Mouse (Mus musculus): ENCODE data around the gene Ccdc122. TPM values are rescaled to one million over a fixed set of nuclear protein-coding genes. Genes with fewer than 3 reads are reported as not detected.
"Not testable (repeated sequence)": the region's sequence is repeated elsewhere in the genome, so short reads cannot be mapped to it uniquely, and the experiment has no call there.

The Ccdc122 gene
- 5.0 and 5.4 TPM in 2 replicates for total RNA-seq (2015; ENCODE audit: low replicate concordance)
- total RNA-seq (2017; ENCODE audit: low replicate concordance): 1.2 and 6.7 TPM in 2 replicates

GRCm38 (mm10) chr14:77036226-77037046, at the start of gene Ccdc122, which contains the start of gene Lacc1:
TSS of gene Ccdc122 (plus strand) at chr14:77036772.
TSS of gene Lacc1 (minus strand) at chr14:77036904.
- ATAC-seq (replicated peaks; ENCODE audit: low FRiP score, poor library complexity, severe bottlenecking): peak; percentile 78

- not testable (repeated sequence) for ATAC-seq (replicated peaks; ENCODE audit: low FRiP score, poor library complexity, severe bottlenecking)
Observed at GRCm38 (mm10) chr14:76990351-76990750, 46.2 kb upstream of the Ccdc122 start.

GRCm38 (mm10) chr14:77004740-77005139, 31.8 kb upstream of the Ccdc122 start:
- ATAC-seq (replicated peaks; ENCODE audit: low FRiP score, poor library complexity, severe bottlenecking): no peak

DNA sequence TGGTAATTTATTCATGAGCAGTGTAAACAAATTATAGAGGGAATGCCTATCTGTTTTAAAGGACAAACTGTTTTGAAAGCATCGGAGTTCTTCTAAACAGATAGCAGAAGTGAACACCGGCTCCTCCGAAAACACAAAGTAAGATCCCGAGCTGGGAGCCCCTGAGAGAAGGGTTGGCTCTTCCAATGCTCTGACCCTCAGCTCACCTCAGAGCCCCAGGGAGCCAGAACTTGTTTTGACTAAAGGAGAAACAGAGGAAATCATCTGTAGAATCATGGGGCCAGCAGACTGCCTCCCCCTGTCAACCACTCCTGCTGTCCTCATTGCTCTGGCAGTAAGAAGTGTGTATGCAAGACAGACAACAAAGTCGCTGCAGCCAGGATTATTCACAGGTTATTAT, 31.0 kb upstream of the Ccdc122 start:
- ATAC-seq (replicated peaks; ENCODE audit: low FRiP score, poor library complexity, severe bottlenecking): no peak

- no peak for ATAC-seq (replicated peaks; ENCODE audit: low FRiP score, poor library complexity, severe bottlenecking)
Observed at GRCm38 (mm10) chr14:77008238-77008637, 28.3 kb upstream of the Ccdc122 start.

- no peak for ATAC-seq (replicated peaks; ENCODE audit: low FRiP score, poor library complexity, severe bottlenecking)
Observed at GRCm38 (mm10) chr14:77011804-77012203, 24.8 kb upstream of the Ccdc122 start.

DNA sequence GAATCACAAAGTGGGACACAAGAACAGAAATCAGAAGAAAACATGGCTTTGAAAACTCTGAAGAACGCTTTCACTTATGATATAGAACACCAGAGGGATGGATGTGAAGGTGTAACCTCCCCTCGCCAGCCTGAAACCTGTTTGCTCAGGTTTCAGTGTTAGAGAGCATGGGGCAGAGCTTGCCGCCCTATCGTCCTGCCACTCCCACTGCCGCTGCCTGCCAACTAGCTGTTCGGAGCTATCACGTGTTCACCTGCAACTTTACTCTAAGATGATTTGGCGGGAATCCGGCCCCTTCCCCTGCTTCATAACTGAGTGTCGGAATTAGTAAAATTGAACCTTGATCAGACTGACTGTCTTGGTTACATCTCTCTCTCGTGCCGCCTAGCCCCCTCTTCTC, 19.8 kb upstream of the Ccdc122 start:
- not testable (repeated sequence) for ATAC-seq (replicated peaks; ENCODE audit: low FRiP score, poor library complexity, severe bottlenecking)

GRCm38 (mm10) chr14:77017211-77017610, 19.4 kb upstream of the Ccdc122 start:
- no peak for ATAC-seq (replicated peaks; ENCODE audit: low FRiP score, poor library complexity, severe bottlenecking)

- no peak for ATAC-seq (replicated peaks; ENCODE audit: low FRiP score, poor library complexity, severe bottlenecking)
Observed at GRCm38 (mm10) chr14:77024499-77024898, 12.1 kb upstream of the Ccdc122 start.

- no peak for ATAC-seq (replicated peaks; ENCODE audit: low FRiP score, poor library complexity, severe bottlenecking)
Observed at GRCm38 (mm10) chr14:77029319-77030054, 7.1 kb upstream of the Ccdc122 start.

DNA sequence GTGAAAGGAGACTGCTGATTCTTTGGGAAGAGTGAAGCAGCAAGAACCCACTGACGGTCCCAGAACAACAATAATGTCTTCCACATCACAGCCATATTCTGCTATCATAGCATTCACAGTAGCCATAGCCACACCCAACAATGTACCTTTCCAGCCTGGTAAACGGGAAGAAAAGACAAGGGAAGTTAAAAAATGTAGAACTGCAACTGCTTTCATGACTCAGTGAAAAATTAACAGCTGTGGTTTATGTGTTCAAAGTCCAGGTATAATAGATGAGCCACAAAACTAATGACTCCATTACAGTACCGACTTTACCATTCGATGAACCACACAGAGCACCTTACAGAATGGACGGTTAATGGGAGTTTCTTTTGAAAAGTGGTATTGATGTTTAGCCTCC, 5.8 kb upstream of the Ccdc122 start:
- ATAC-seq (replicated peaks; ENCODE audit: low FRiP score, poor library complexity, severe bottlenecking): no peak

DNA sequence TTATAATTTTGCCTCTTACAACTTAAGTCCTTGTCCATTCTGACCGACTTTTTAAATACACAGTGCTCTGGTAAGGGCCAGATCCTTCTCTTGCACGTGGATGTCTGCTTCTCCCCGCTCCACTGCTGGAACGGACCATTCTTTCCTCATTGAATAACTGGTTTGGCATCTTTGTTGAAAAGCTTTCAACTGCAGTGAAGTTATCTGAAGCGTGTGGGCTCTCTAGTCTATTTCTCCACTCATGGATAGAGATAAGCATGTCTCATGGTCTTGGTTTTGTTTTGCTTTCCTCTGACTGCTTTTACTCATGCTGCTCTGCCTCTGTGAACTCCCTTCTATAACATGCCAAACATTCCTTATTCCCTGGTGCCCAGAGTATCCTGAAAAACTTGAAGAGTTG, 4.1 kb upstream of the Ccdc122 start:
- no peak for ATAC-seq (replicated peaks; ENCODE audit: low FRiP score, poor library complexity, severe bottlenecking)

DNA sequence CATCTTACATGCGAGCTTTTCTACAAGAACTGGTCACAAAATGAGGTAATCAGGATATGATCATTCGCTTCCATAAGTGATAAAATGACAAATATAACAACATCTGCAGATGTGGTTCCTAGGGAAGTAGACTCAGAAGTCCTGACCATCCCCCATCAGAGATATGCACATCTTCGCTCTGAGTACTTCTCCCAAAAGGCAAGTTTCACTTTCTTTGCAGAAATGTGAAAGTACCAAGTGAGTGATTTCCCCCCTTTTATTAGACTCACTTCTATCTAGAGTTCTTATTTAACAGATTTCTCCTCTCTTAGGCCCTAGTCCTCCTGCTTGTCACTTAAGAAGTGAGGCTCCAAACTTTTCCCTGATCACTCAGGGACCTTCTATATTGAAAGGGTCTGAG, 3.2 kb upstream of the Ccdc122 start:
- ATAC-seq (replicated peaks; ENCODE audit: low FRiP score, poor library complexity, severe bottlenecking): no peak

DNA sequence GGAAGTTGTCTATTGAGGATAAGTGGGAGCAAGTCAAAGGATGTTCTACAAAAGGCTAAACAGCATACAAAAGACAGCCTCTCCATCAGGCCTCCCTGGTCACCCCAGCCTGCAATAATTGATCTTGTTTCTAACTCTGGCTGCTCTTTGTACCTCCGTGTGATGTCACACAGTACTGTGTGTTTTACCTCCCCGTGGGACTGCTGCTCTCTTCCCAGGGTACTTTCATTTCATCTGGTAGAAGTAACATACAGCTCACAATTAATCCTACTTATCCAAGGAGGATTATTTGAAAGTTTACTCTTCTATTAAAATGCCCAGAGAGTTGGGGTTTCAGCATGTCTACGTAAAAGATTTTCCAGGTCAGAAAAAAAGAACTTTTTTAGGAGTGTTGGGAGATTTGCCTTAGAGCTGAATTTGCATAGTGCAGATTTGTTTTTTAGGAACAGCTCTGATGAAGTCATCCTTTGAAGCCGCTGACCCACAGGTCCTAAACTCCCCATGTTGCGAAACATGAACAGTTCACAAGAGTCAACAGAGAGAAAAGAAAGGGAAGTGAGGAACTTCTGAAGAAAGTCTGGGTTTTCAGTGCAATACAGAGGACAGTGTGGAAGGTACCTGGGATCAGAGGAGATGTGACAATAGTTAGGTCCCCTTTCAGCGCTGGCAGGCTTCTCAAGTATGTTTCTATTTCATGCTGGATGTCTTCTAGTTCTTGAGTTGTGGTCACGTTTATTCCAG, 2.2 kb upstream of the Ccdc122 start:
- ATAC-seq (replicated peaks; ENCODE audit: low FRiP score, poor library complexity, severe bottlenecking): no peak

GRCm38 (mm10) chr14:77034970-77035369, 1.6 kb upstream of the Ccdc122 start:
- no peak for ATAC-seq (replicated peaks; ENCODE audit: low FRiP score, poor library complexity, severe bottlenecking)

GRCm38 (mm10) chr14:77037330-77037729, 758 bp downstream of the Ccdc122 start:
- ATAC-seq (replicated peaks; ENCODE audit: low FRiP score, poor library complexity, severe bottlenecking): no peak

GRCm38 (mm10) chr14:77037832-77038425, 1.4 kb downstream of the Ccdc122 start:
- no peak for ATAC-seq (replicated peaks; ENCODE audit: low FRiP score, poor library complexity, severe bottlenecking)

GRCm38 (mm10) chr14:77053288-77053687, 16.7 kb downstream of the Ccdc122 start:
- ATAC-seq (replicated peaks; ENCODE audit: low FRiP score, poor library complexity, severe bottlenecking): no peak

GRCm38 (mm10) chr14:77069361-77069760, 32.8 kb downstream of the Ccdc122 start:
- no peak for ATAC-seq (replicated peaks; ENCODE audit: low FRiP score, poor library complexity, severe bottlenecking)

- ATAC-seq (replicated peaks; ENCODE audit: low FRiP score, poor library complexity, severe bottlenecking): no peak
Observed at GRCm38 (mm10) chr14:77081248-77081647, 44.7 kb downstream of the Ccdc122 start.
